Mouse (Mus musculus) cerebellum, adult 2 months (tissue): Measurements from ENCODE around the gene Gapvd1. TPM values are rescaled to one million over a fixed set of nuclear protein-coding genes. Genes with fewer than 3 reads are reported as not detected.
"Not testable (repeated sequence)": the region's sequence is repeated elsewhere in the genome, so short reads cannot be mapped to it uniquely, and the experiment has no call there.

Experiments used
- DNase-seq, 2 experiments: peaks; one replicate each; pipeline ENCODE4 v3.0.0; 2021
- H3K27ac ChIP-seq: fragments of 200-500 bp; 2 replicates; pipeline ENCODE4 v1.5.1; 2012; ENCODE audit warnings: low read length, control low read depth, inconsistent platforms; ENCODE audit not compliant: insufficient read depth
- H3K27me3 ChIP-seq: fragments of 200-500 bp; 2 replicates; pipeline ENCODE4 v1.6.1; 2012; ENCODE audit warnings: inconsistent platforms, mild to moderate bottlenecking, low read length, moderate library complexity; ENCODE audit not compliant: control insufficient read depth, insufficient read depth
- H3K4me1 ChIP-seq: fragments of 200-500 bp; 2 replicates; pipeline ENCODE4 v1.6.1; 2011; ENCODE audit warnings: low read length; ENCODE audit not compliant: control insufficient read depth, insufficient read depth
- H3K4me3 ChIP-seq: fragments of 200-500 bp; replicated peaks from 2 replicates; pipeline ENCODE3; 2011; ENCODE audit warnings: mild to moderate bottlenecking, low read depth, low read length, control low read depth; ENCODE audit not compliant: insufficient read depth
- CTCF ChIP-seq: fragments of 200-500 bp; IDR thresholded peaks from 2 replicates; pipeline ENCODE4 v1.5.1; 2011; ENCODE audit warnings: low read depth, mild to moderate bottlenecking, control low read depth, low read length, moderate library complexity, borderline replicate concordance; ENCODE audit not compliant: insufficient read depth
- POLR2A ChIP-seq: fragments of 200-500 bp; IDR thresholded peaks from 2 replicates; pipeline ENCODE4 v1.6.1; 2011; ENCODE audit warnings: low read length, control low read depth, borderline replicate concordance; ENCODE audit not compliant: insufficient read depth
- WGBS: fragments of 180-500 bp; shearing (Covaris S2); methylation state at CpG from one replicate; pipeline ENCODE4 v1.1.7; 2018; 5-methylcytosine and 5-hydroxymethylcytosine counted together
- polyA plus RNA-seq: library from polyadenylated mRNA; depleted of rRNA; stranded (reverse); fragments of >200 nt; gene quantifications from 2 replicates; pipeline ENCODE4 v1.2.3, GENCODE M21; 2012

Gapvd1 gene
- polyA plus RNA-seq, 1 experiment = 49.4 TPM

DNA sequence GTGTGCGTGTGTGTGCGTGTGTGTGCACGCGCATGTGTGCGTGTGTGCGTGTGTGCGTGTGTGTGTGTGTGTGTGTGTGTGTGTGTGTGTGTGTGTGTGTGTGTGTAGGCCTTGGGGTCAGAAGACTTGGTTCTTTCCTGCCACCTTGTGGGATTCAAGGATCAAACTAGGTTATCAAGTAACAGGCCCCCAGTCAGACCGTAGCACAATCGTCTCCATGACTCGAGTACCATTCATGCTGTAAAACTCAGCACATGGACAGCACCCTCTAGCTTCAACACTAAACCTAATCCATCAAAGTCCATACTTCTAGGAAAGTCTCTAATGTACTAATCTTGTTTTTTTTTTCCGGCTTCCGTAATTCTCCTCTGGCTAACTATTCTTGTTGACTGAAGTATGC is 9.8 kb upstream of the Gapvd1 start:
- no peak overlapping the region for H3K4me3 ChIP-seq
- no peaks in the 10 kb centered on the region for H3K27me3 ChIP-seq
- H3K4me1 ChIP-seq = no peaks in the 10 kb centered on the region
- 78% methylated on average over 12 of the region's 12 CpGs for WGBS
- DNase-seq = no peak
- TF ChIP-seq CTCF = no peak
- no peak for TF ChIP-seq POLR2A
- H3K27ac ChIP-seq = no peak overlapping the region

DNA sequence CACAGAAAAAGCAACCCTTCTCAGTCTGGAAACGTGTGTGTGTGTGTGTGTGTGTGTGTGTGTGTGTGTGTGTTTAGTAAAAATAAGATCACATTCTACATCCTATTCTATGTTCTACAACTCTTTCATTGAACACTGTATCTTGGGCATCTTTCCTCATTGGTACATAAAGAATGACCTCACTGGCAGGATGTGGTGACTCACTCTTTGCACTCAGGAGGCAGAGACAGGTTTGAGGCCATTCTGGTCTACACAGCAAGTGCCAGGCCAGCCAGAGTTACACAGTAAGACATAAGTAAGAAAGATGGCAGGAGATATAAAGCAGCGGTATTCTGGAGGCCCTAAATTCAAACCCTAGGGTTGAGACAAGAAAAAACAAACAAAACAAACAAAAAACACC is 7.8 kb upstream of the Gapvd1 start:
- no peaks in the 10 kb centered on the region for H3K4me1 ChIP-seq
- H3K27ac ChIP-seq = no peak overlapping the region
- WGBS = 67% methylated on average over 2 of the region's 2 CpGs
- H3K27me3 ChIP-seq = no peaks in the 10 kb centered on the region
- no peak overlapping the region for H3K4me3 ChIP-seq
- DNase-seq = no peak
- TF ChIP-seq CTCF (no peak), POLR2A (no peak)

DNA sequence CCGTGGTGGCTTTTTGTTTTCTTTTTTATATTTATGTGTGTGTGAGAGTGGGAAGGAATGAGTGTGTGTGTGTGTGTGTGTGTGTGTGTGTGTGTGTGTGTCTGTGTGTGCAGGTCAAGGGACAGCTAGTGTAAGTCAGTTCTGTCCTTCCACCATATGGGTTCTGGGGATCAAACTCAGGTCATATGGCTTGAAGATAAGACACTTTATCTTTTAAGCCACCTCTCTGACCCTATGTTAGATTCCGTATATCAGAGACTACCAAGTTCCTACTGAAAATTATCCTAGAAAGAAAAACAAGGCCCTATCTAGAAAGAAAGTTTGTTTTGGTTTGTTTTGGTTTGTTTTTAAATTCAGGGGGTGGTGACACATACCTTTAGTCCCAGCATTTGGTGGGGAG is 7.1 kb upstream of the Gapvd1 start:
- H3K27ac ChIP-seq = no peak overlapping the region
- WGBS = 81% methylated on average over 2 of the region's 2 CpGs
- H3K4me1 ChIP-seq = no peaks in the 10 kb centered on the region
- no peaks in the 10 kb centered on the region for H3K27me3 ChIP-seq
- no peak for DNase-seq
- H3K4me3 ChIP-seq = no peak overlapping the region
- no peak for TF ChIP-seq CTCF
- no peak for TF ChIP-seq POLR2A

DNA sequence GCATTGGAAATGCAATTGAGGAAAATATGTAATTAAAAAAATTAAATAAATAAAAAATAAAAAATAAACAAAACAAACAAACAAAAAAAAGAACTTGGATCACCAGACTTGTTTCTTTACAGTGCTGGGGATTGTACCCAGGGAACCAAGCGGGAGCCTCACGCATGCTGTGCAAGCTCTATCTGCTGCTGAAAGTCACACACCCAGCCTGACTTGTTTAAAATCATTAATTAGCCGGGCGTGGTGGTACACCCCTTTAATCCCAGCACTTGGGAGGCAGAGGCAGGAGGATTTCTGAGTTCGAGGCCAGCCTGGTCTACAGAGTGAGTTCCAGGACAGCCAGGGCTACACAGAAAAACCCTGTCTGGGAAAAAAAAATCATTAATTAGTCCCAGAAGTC is 6.2 kb upstream of the Gapvd1 start:
- not testable (repeated sequence) for H3K27ac ChIP-seq, H3K4me1 ChIP-seq, H3K4me3 ChIP-seq, H3K27me3 ChIP-seq, DNase-seq
- 87% methylated on average over 5 of the region's 5 CpGs for WGBS

DNA sequence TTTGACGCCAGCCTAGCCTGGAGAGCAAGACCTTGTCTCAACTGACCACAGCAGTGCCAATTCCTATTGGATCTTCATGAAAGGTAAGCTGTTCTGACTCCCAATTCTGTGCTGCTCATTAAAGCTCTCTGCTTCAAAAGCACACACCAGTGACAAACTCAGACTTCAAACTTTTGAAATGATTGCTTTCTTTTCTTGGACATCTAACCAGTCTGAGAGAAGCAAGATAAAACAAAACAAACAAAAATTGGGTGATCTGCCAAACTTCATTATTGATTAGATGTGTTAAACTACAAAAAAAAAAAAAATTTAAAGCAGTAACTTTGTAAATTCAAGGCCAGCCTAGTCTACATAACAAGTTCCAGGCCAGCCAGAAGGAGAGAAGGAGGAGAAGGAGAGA is 2.3 kb upstream of the Gapvd1 start:
- TF ChIP-seq CTCF (no peak), POLR2A (no peak)
- WGBS = 70% methylated on average over 1 of the region's 1 CpGs
- Histone ChIP-seq H3K4me1 (no peaks in the 10 kb centered on the region), H3K4me3 (no peak overlapping the region), H3K27ac (no peak overlapping the region), H3K27me3 (no peaks in the 10 kb centered on the region)
- DNase-seq = no peak

DNA sequence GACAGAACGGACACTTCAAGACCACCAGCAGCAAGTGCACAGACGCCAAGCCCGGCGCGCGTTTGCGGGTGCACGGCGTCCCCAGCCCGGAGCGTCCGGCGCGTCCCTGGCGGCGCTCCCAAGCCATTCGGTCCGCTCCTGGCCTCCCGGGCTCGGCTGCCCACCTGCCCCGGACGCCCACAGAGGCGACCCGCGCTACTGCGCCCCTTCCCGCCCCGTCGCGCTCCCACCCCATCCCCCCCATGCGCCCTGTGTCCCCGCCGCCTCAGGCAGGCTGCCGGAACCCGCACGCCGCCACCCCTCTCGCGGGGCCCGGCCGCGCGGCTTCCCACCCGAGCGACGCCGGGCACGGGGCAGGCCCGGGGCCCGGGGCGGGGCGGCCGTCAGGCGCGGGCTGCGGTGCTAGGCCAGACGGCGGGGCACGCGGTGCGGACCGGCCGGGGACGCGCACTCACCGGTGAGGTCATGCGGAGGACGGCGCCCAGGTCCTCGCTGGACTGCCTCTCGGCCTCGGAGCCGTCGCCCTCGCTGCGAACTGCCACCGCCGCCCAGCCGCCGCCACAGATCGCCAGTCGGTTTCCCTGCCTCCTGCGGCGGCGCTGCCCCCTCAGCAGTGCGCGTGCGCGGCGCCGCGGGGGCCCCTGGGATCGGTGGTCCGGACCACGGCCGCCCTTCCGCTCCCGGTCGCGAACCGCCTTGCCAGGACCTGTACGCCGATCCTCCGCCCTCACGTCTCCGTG is 1.1 kb downstream of the Gapvd1 start:
- H3K27me3 ChIP-seq = no peaks in the 10 kb centered on the region
- TF ChIP-seq CTCF = no peak
- peak; percentile 64 for TF ChIP-seq POLR2A
- WGBS = 2% methylated on average over 91 of the region's 106 CpGs
- DNase-seq = peak; percentile 91
- peak overlapping the region; percentile 65 for H3K27ac ChIP-seq
- peaks cover 3% of the 10 kb centered on the region; the same call in 1 of the 2 replicates for H3K4me1 ChIP-seq
- H3K4me3 ChIP-seq = peak overlapping the region; percentile 95

DNA sequence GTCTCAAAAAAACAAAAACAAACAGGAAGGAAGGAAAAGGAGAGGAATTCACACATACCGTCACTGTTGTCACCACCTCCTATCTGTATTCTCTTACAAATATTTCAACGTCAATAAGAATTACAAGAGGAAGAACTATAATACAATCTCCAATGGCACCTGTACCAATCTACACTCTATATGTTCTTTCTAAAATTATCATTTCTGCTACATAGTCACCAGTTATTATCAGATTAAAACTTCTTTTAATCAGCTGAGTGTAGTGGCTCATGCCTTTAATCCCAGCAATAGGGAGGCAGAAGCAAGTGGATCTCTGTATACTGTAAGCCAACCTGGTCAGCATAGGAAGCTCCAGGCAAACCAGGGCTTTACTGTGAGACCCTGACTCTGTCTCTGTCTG is 4.8 kb downstream of the Gapvd1 start:
- H3K4me3 ChIP-seq = no peak overlapping the region
- H3K4me1 ChIP-seq = peaks cover 7% of the 10 kb centered on the region
- TF ChIP-seq POLR2A (no peak), CTCF (no peak)
- WGBS = 66% methylated on average over 2 of the region's 2 CpGs
- DNase-seq = no peak
- H3K27me3 ChIP-seq = no peaks in the 10 kb centered on the region
- H3K27ac ChIP-seq = no peak overlapping the region

DNA sequence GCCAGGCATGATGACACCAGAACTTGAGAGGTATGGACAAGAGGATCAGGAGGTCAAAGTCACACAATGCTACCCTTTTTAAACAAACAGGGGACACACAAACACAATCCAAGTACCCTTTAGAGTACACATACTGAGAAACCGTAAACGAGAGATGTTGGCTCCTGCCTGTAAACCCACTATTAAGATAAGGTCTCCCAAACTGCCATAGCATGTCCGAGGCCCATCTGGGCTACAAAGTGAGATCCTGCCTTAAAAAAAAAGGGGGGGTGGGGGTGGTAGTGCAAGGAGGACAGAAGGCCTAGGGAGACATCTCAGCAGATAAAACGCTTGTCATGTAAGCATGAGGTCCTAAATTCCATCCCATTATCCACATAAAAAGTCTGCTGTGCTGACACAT is 6.6 kb downstream of the Gapvd1 start:
- Histone ChIP-seq H3K4me1 (peaks cover 7% of the 10 kb centered on the region), H3K4me3 (no peak overlapping the region), H3K27me3 (no peaks in the 10 kb centered on the region), H3K27ac (no peak overlapping the region)
- WGBS = 84% methylated on average over 4 of the region's 4 CpGs
- no peak for TF ChIP-seq POLR2A
- DNase-seq = no peak

DNA sequence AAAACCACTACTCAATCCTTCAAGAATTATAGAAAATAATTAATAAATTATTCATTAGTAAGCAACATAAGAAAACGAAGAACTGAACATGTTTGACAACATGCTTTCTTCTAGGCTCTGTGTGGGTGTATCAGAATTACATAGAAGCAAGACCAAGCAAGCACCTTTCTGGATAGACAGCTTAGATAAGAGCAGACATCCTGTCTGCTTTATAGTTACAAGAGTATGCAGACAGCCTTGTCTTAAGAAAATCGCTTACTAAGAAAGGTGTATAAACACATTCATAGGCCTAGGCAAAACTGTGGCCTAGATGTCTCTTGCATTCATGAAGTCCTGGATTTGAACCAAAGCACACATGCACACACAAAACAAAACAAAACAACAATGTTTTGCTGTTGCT is 9.4 kb downstream of the Gapvd1 start:
- DNase-seq = no peak
- Histone ChIP-seq H3K4me3 (no peak overlapping the region), H3K4me1 (peaks cover 4% of the 10 kb centered on the region), H3K27me3 (no peaks in the 10 kb centered on the region), H3K27ac (no peak overlapping the region)
- 88% methylated on average over 2 of the region's 2 CpGs for WGBS
- TF ChIP-seq POLR2A (no peak), CTCF (no peak)
